Mouse (Mus musculus) left cerebral cortex, adult 2 months (tissue): ENCODE measurements around the gene Gm26920. TPM values are rescaled to one million over a fixed set of nuclear protein-coding genes. Genes with fewer than 3 reads are reported as not detected.

ENCODE experiments used
- DNase-seq, 2 experiments: peaks; one replicate each; pipeline ENCODE4 v3.0.0; 2021 to 2022; ENCODE audit warnings: low spot score in 2 of 2, mixed read lengths in 1 of 2; ENCODE audit errors: extremely low spot score in 1 of 2
- H3K27ac ChIP-seq: fragments of 200-600 bp; 2 replicates; pipeline ENCODE4 v1.8.1; 2022
- H3K4me3 ChIP-seq: fragments of 200-600 bp; 2 replicates; pipeline ENCODE4 v1.8.1; 2022
- CTCF ChIP-seq: fragments of 200-600 bp; IDR thresholded peaks from 2 replicates; pipeline ENCODE4 v1.8.1; 2022; ENCODE audit warnings: antibody characterized with exemption, mild to moderate bottlenecking, moderate library complexity
- intact Hi-C: fragments of 180-260 bp; cut with DNase I; formaldehyde crosslinking; loops from one replicate; pipeline ENCODE4 v1.15.1; 2025
- total RNA-seq, 2 experiments: library from RNA; stranded (reverse); gene quantifications; 2 replicates each; pipeline ENCODE4 v1.2.3; 2021

The Gm26920 gene
- total RNA-seq, 2 experiments from 2014 or later, result 1.1 to 1.4 TPM

DNA sequence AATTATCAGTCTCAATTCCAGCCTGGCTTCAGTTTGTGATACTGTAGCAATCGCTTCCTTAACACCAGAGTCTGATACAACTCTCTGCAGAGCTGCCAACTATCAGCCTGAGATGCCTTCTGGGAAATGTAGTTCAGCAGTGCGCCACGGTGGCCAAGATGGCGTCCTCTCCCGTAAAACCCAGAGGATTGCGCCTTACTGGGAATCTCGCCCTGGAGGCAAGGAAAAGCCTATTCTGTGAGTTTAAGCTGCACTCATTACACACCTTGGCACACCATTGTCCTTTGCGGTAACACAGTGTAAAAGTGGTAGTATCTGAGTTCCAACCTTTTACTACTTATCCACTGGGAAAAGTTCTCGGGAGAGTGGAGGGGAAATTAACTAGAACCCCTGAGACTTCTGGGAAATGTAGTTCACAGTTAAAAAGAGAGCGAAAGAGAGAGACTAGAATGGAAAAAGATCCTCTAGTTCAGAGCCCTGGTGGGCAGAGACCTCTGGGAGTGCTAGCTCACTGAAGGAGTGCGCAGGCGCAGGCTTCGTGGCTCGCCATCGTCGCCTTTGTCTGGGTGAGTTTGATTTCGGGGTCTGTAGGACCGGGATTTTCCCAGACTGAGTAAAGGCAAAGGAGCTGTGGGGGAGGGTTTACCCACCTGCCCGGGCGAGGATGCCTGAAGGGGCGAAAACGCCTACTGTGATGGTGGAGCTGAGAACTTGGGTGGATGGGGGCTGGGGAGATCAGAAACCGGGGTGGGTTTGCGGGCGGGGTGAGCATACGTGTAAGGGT is 4.6 kb upstream of the Gm26920 start, which contains the start of gene Zfp260:
TSS of gene Zfp260 (plus strand) at position 132 of the 784 bp plus-strand sequence.
- peak; percentile 21 for TF ChIP-seq CTCF
- intact Hi-C loops, result loop anchor here (5.0 kb wide), 2 partner anchors 122 to 143 kb away; partner anchors contain the start of gene Zfp74
- peak within 1 kb of the TSS; percentile 58 for H3K4me3 ChIP-seq
- H3K27ac ChIP-seq, result peak within 1 kb of the TSS; percentile 95
- peak; percentile 86 for DNase-seq

DNA sequence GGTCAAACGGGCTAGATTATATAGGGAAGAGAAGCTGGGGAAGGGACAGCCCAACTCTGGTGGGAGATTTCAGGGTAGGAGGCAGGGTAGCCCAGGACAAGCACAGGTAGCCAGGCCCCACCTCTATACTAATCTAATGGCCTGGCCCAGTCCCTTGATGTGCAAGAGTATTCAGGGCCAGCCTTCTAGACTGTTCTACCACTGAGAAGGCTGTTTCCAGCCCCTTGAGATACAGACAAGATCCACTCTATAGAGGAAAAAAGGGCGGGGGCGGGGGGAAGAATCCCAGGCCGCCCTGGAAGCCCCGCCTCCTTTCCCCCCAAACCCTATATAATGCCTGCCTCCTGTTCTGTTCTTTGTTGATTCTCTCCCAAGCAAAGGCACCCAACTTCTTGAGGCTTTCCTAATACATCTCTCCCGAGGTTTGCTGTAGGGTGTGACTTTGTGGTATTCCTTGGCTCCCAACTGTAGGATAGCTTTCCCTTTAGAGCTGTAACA is 3.8 kb upstream of the Gm26920 start:
- DNase-seq, result no peak
- intact Hi-C loops, result loop anchor here (5.0 kb wide), 2 partner anchors 123 to 142 kb away; partner anchors contain the start of gene Zfp74
- H3K4me3 ChIP-seq, result peak overlapping the region; percentile 58
- no peak overlapping the region; the same call in none of the 2 replicates for H3K27ac ChIP-seq
- TF ChIP-seq CTCF, result no peak

DNA sequence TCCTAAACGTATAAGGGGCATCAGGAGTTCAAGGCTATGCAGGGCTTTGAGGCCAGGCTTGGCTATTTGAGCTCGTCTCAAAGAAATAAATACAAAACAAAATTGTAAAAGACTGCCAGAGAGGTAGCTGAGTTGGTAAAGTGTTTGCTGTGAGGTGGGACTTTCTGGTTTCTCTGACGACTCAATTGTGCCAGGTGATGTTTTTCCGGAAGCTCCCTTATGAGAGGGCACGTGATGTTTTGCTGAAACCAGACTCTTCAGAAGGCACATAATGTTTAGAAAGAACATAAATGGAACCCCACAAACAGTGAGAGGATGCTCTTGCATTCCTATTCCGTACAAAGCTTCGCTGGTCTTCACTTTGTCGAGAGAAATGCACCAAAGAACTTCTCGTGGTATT is 2.5 kb upstream of the Gm26920 start:
- intact Hi-C loops, result loop anchor here (5.0 kb wide), 2 partner anchors 125 to 140 kb away; partner anchors contain the start of gene Zfp74
- no peak for TF ChIP-seq CTCF
- H3K4me3 ChIP-seq, result no peak overlapping the region
- no peak for DNase-seq
- H3K27ac ChIP-seq, result no peak overlapping the region

DNA sequence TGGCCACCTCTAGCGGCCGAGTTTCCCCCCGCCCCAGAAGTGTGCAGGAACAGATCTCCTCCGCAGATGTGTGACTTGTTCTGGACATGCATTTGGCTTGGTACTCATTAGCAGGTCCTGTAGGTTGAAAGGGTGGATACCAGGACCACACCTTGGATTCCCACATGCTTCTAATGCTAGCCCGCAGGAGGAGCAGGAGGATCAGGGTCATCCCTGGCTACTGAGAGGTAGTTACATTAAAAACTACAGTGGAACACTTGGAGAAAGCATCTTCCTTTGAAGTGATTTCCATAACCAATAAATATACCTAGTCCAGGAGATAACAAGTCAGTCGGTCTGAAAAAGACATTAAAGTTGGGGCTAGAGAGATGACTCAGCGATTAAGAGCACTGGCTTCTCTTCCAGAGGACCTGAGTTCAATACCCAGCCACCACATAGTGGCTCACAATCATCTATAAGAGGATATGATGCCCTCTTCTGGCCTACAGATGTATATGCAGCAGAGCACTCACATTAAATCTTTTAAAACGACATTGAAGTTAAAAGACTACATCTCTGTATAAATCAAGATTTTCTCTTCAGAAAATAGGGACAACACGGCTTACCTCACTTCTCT is 868 bp upstream of the Gm26920 start:
- no peak for DNase-seq
- H3K27ac ChIP-seq, result peak overlapping the region; percentile 78; the same call in 1 of the 2 replicates
- intact Hi-C loops, result loop anchor here (1.0 to 5.0 kb wide), 3 partner anchors 40 to 139 kb away; partner anchors contain the start of genes Zfp14 and Zfp74
- H3K4me3 ChIP-seq, result peak overlapping the region; percentile 60
- peak; percentile 56 for TF ChIP-seq CTCF

DNA sequence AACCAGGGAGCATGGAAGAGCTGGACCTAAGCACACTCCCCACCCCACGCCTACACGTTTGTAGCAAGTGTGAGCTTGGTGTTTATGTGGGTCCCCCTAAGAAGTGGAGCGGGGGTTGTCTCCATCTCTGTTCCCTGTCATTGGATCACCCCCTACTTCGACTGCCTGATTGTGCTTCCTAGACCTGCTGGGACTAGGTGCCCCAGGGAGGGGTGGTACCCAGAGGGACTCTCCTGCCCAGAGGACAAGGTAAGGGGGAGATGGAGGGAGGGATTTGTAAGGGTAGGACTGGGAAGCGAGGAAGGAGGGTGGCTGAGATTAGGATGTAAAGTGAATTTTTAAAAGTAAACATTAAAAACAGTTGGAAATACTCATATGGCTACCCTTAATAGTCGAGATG is 805 bp downstream of the Gm26920 start:
- Histone ChIP-seq H3K4me3 (peak overlapping the region; percentile 60), H3K27ac (no peak overlapping the region)
- no peak for DNase-seq
- no peak for TF ChIP-seq CTCF
- intact Hi-C loops, result loop anchor here (5.0 kb wide), 1 partner anchor 77 kb away; no protein-coding TSS in a partner anchor

DNA sequence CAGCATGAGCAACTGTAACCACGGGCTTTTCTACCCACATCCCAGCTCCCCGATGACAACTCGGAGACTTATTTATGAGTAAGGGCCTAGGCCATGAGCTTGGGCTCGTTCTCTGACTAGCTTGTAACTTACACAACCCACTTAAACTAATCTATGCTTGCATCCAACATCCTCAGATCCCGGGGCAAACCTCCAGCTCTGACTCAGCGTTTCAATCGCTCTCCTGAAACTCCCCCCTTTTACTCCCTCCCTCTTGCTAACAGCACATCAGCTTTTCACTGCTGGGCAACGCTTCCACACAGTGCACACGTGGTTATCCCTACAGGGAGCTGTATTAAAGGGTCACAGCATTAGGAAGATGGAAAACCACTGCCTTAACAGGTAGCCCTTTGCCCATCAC is 3.7 kb downstream of the Gm26920 start:
- no peak overlapping the region for H3K27ac ChIP-seq
- intact Hi-C loops, result loop anchor here (5.0 kb wide), 1 partner anchor 74 kb away; no protein-coding TSS in a partner anchor
- no peak overlapping the region for H3K4me3 ChIP-seq
- no peak for TF ChIP-seq CTCF
- DNase-seq, result peak; percentile 42 to 44

DNA sequence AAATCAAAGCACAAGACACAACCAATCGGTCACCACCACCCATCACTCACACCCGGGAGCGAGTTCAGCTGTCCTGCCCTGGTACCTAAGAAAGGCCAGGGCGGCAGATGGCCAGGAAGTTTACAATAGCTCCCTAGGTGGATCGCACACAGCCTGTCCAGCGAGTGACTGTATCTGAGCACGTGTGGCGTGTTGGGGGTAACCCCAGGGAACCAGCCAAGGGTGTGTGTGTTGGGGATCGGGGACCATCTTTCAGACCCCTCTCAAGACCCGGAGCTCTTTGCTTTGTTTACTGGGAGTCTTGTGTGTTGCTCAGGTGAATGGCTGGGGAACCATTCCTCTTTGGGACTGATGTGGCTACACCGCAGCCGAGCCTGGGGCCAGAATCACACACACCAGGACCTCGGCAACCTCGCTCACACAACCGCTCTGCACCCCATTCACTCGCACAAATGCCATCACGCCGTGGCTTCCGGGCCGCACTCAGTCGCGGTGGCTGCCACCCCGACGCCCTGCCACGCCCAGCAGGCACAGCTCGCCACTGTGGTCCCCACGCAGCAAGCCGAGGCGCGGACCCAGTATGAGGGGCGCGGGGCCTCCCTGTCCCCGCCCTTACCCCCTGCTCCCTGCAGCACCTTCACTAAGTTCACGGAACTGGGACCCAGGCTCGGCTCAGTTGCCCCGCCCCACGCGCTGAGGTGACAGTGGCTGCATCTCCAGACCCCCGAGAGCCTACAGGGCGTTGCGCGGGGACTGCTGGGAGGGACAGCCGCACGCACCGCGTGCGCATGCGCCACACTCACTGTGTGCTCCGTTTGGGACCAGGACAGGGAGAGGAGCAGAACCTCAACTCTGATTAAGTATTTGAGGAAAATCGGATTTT is 17.8 kb downstream of the Gm26920 start, which contains the start of gene Zfp82:
TSS of gene Zfp82 (minus strand) at position 755 of the 883 bp plus-strand sequence.
- TF ChIP-seq CTCF, result no peak
- intact Hi-C loops, result no loop called here
- H3K4me3 ChIP-seq, result peak within 1 kb of the TSS; percentile 67
- peak; percentile 82 for DNase-seq
- H3K27ac ChIP-seq, result peak within 1 kb of the TSS; percentile 87

DNA sequence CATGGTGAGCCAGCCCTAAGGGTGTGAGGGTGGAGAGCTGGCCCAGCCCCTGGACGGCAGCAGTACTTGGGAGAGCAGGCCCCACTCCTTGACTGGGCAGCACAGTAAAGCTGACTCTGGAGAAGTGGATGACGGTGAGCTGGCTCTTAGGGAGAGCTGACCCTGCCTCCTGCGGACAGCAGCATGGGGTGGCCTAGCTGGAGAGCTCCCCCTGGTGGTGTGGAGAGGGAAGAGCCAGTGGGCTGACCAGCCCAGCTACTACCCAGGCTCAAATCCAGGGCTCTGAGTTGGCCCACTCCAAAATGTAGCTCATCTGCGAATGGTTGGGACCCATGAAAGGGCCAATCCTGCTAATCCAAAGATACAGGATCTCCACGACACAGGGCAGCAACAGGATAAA is 25.6 kb downstream of the Gm26920 start:
- intact Hi-C loops, result no loop called here
- Histone ChIP-seq H3K27ac (no peak overlapping the region), H3K4me3 (no peak overlapping the region)
- TF ChIP-seq CTCF, result peak; percentile 48
- no peak for DNase-seq

DNA sequence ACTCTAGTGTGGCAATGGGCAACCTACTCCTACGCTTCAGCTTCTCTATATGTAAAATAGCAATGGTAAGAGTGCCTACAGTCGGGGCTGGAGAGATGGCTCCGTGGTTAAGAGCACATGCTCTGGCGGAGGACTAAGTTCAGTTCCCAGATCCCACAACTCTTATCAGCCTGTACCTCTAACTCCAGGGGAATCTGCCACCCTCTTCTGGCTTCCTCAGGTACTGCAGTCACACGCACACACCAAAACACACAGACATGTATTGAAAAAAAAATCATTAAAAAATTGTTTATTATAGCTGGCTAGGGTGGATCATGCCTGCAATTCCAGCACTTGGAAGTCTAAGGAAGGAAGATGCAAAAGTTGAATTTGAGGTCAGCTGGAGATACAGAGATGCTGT is 27.7 kb downstream of the Gm26920 start:
- intact Hi-C loops, result no loop called here
- H3K27ac ChIP-seq, result no peak overlapping the region
- no peak for DNase-seq
- no peak overlapping the region for H3K4me3 ChIP-seq
- peak; percentile 43 for TF ChIP-seq CTCF

DNA sequence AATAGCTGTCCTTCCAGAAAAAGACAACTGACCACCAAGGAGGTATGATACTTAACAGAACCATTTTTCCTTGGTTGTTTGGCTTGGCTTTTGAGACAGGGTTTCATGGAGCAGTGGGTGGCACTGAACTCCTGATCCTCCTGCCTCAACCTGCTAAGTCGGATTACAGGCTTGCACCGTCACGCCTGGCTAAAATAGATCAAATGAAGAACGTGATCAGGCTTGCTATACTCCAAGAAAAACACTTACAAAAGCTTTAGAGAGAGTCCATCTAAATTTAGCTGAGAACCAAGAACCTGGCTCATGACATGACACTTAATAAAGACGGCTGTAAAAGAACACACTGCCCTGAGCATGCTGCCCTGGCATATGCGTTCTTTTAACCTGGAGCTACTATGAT is 29.9 kb downstream of the Gm26920 start:
- Histone ChIP-seq H3K4me3 (no peak overlapping the region), H3K27ac (no peak overlapping the region)
- DNase-seq, result no peak
- TF ChIP-seq CTCF, result no peak
- intact Hi-C loops, result no loop called here

DNA sequence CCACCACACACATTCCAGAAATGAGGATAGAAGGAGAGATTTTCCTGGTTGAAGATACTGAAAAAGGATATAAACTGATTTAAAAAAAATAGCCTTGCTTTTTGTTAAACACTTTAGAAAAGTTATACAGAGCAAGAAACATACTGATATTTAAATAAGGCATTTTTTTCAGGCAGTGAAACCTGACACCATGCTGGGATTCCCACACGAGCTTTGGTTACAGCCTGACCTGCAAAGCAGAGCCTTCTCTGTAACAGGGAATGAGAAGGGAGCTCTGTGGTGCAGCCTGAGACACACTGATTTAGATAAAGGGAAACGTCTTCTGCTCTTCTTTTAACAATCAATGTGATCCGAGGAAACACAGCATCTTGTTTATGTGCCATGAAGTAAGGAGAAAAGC is 36.6 kb downstream of the Gm26920 start:
- intact Hi-C loops, result no loop called here
- DNase-seq, result no peak
- H3K27ac ChIP-seq, result peak overlapping the region; percentile 17; the same call in 1 of the 2 replicates
- TF ChIP-seq CTCF, result no peak
- no peak overlapping the region for H3K4me3 ChIP-seq
